Mouse (Mus musculus): ENCODE results near the gene Dgat2. TPM values are rescaled to one million over a fixed set of nuclear protein-coding genes. Genes with fewer than 3 reads are reported as not detected.

Gene Dgat2
- polyA plus RNA-seq, 1 experiment, result 3.0 TPM

DNA sequence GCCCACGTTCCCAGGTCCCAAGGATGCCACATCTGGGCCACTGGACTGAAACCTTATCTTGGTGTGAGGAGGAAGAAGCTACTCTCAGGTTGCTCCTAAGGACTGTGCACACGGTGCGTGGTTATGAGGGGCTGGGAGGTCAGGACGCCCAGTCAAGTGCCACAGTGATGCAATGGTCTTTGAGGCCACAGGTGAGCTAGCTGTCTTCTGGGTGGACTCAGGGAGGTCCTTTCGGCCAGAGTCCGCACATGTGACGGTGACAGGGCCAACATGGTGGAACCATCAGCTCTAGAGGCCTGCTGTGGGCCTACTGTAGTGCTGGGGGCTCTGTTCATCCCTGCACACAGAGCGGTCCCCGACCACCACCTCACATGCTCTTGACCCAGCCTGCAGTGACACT lies 6.9 kb downstream of the Dgat2 start:
- Histone ChIP-seq H3ac (ENCODE audit: control insufficient read depth, insufficient read length, low read depth) (no peak overlapping the region), H3K79me3 (ENCODE audit: low read depth) (no peaks in the 10 kb centered on the region), H3K36me3 (ENCODE audit: control insufficient read depth, insufficient read depth) (no peaks in the 10 kb centered on the region), H3K4me3 (ENCODE audit: insufficient read depth, poor library complexity, severe bottlenecking) (no peak overlapping the region), H3K27me3 (ENCODE audit: control insufficient read depth, insufficient read depth, insufficient read length) (no peaks in the 10 kb centered on the region), H3K79me2 (ENCODE audit: control insufficient read depth, insufficient read depth) (no peaks in the 10 kb centered on the region)
- TF ChIP-seq MAX (IDR thresholded peaks at IDR 0.05), result no peak
- TF ChIP-seq USF1 (IDR thresholded peaks at IDR 0.05; ENCODE audit: low read depth), result no peak
- TF ChIP-seq FOSL1 (IDR thresholded peaks at IDR 0.05; ENCODE audit: insufficient read depth, low read length, poor library complexity, severe bottlenecking), result no peak
- TF ChIP-seq MYOG (IDR thresholded peaks at IDR 0.05; ENCODE audit: control insufficient read depth, extremely low read depth, insufficient read length), result no peak
- no peak for TF ChIP-seq MYOD1 (IDR thresholded peaks at IDR 0.05; ENCODE audit: control insufficient read depth, insufficient read length, low read depth)
- no peak for TF ChIP-seq CEBPB (IDR thresholded peaks at IDR 0.05; ENCODE audit: low read depth)
- no peak for TF ChIP-seq CTCF (IDR thresholded peaks at IDR 0.05; ENCODE audit: control insufficient read depth, insufficient read depth, insufficient read length)

DNA sequence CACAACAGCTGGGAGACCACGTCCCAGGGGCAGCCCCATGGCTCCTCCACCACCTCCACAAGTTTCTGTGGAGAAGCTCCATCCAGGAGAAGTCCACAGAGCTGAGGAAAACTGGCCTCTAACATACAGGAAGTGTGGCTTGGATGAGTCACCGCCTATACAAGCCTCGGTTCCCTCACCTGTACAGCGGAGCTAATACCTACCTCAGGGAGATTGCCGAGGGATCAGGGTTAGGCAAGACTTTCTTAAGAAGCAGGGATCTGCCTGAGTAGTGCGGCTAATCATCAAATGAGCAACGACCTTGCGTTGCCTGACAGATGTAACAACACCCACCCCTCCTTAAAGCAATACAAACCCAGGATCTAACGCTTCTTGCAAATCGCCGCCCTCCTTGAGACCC lies 7.4 kb downstream of the Dgat2 start:
- no peaks in the 10 kb centered on the region for H3K79me2 ChIP-seq (ENCODE audit: control insufficient read depth, insufficient read depth)
- H3K36me3 ChIP-seq (ENCODE audit: control insufficient read depth, insufficient read depth), result no peaks in the 10 kb centered on the region
- no peak overlapping the region for H3ac ChIP-seq (ENCODE audit: control insufficient read depth, insufficient read length, low read depth)
- H3K79me3 ChIP-seq (ENCODE audit: low read depth), result no peaks in the 10 kb centered on the region
- H3K4me3 ChIP-seq (ENCODE audit: insufficient read depth, poor library complexity, severe bottlenecking), result no peak overlapping the region
- TF ChIP-seq MYOG (IDR thresholded peaks at IDR 0.05; ENCODE audit: control insufficient read depth, extremely low read depth, insufficient read length) (no peak), CTCF (IDR thresholded peaks at IDR 0.05; ENCODE audit: control insufficient read depth, insufficient read depth, insufficient read length) (no peak), USF1 (IDR thresholded peaks at IDR 0.05; ENCODE audit: low read depth) (no peak), CEBPB (IDR thresholded peaks at IDR 0.05; ENCODE audit: low read depth) (no peak), FOSL1 (IDR thresholded peaks at IDR 0.05; ENCODE audit: insufficient read depth, low read length, poor library complexity, severe bottlenecking) (no peak), MYOD1 (IDR thresholded peaks at IDR 0.05; ENCODE audit: control insufficient read depth, insufficient read length, low read depth) (no peak), MAX (IDR thresholded peaks at IDR 0.05) (no peak)
- no peaks in the 10 kb centered on the region for H3K27me3 ChIP-seq (ENCODE audit: control insufficient read depth, insufficient read depth, insufficient read length)

DNA sequence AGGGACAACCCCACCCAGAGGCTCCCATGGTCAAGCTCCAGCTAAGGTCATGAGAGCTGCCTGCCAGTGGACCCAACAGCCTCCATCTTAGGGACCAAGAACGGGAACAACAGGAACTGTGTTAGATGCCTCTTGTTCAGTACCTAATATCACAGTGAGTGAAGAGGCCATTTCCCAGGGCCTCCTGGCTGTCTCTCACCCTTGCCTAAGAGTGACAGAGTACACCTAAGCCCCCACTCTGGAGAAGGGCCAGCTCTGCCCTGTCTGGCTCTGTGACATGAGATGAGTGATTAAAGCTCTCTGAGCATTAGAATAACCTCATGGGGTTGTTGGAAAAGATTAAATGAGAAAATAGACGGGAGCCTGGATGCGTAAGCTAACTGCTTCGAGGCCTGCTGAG lies 8.5 kb downstream of the Dgat2 start:
- H3K79me3 ChIP-seq (ENCODE audit: low read depth), result no peaks in the 10 kb centered on the region
- no peaks in the 10 kb centered on the region for H3K79me2 ChIP-seq (ENCODE audit: control insufficient read depth, insufficient read depth)
- no peaks in the 10 kb centered on the region for H3K27me3 ChIP-seq (ENCODE audit: control insufficient read depth, insufficient read depth, insufficient read length)
- no peak overlapping the region for H3ac ChIP-seq (ENCODE audit: control insufficient read depth, insufficient read length, low read depth)
- H3K36me3 ChIP-seq (ENCODE audit: control insufficient read depth, insufficient read depth), result no peaks in the 10 kb centered on the region
- no peak for TF ChIP-seq CTCF (IDR thresholded peaks at IDR 0.05; ENCODE audit: control insufficient read depth, insufficient read depth, insufficient read length)
- TF ChIP-seq USF1 (IDR thresholded peaks at IDR 0.05; ENCODE audit: low read depth), result no peak
- no peak overlapping the region for H3K4me3 ChIP-seq (ENCODE audit: insufficient read depth, poor library complexity, severe bottlenecking)

DNA sequence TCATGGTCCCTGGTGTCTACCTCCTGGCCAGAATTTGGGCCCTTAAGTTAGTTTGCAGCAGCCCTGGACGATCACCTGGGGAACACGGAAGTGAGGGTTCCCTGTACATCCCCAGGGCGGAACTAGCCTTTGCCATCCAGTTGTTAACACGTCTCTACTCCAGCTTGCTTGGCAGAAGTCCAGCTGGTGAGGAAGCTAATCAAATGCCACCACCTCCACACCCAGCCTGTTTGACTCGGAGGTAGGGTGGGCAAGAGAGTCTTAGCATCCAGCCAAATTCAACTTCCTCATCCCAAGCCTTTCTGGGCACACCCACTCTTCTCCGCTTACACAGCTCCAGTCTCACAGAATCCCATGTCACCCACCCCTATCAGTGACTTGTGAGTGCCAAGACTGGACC lies 9.6 kb downstream of the Dgat2 start:
- Histone ChIP-seq H3K79me3 (ENCODE audit: low read depth) (no peaks in the 10 kb centered on the region), H3K27me3 (ENCODE audit: control insufficient read depth, insufficient read depth, insufficient read length) (no peaks in the 10 kb centered on the region), H3ac (ENCODE audit: control insufficient read depth, insufficient read length, low read depth) (no peak overlapping the region), H3K79me2 (ENCODE audit: control insufficient read depth, insufficient read depth) (no peaks in the 10 kb centered on the region), H3K4me3 (ENCODE audit: insufficient read depth, poor library complexity, severe bottlenecking) (no peak overlapping the region), H3K36me3 (ENCODE audit: control insufficient read depth, insufficient read depth) (no peaks in the 10 kb centered on the region)
- no peak for TF ChIP-seq USF1 (IDR thresholded peaks at IDR 0.05; ENCODE audit: low read depth)
- no peak for TF ChIP-seq CTCF (IDR thresholded peaks at IDR 0.05; ENCODE audit: control insufficient read depth, insufficient read depth, insufficient read length)
- no peak for TF ChIP-seq MYOG (IDR thresholded peaks at IDR 0.05; ENCODE audit: control insufficient read depth, extremely low read depth, insufficient read length)
- TF ChIP-seq MYOD1 (IDR thresholded peaks at IDR 0.05; ENCODE audit: control insufficient read depth, insufficient read length, low read depth), result no peak
- no peak for TF ChIP-seq CEBPB (IDR thresholded peaks at IDR 0.05; ENCODE audit: low read depth)
- no peak for TF ChIP-seq MAX (IDR thresholded peaks at IDR 0.05)
- no peak for TF ChIP-seq FOSL1 (IDR thresholded peaks at IDR 0.05; ENCODE audit: insufficient read depth, low read length, poor library complexity, severe bottlenecking)

DNA sequence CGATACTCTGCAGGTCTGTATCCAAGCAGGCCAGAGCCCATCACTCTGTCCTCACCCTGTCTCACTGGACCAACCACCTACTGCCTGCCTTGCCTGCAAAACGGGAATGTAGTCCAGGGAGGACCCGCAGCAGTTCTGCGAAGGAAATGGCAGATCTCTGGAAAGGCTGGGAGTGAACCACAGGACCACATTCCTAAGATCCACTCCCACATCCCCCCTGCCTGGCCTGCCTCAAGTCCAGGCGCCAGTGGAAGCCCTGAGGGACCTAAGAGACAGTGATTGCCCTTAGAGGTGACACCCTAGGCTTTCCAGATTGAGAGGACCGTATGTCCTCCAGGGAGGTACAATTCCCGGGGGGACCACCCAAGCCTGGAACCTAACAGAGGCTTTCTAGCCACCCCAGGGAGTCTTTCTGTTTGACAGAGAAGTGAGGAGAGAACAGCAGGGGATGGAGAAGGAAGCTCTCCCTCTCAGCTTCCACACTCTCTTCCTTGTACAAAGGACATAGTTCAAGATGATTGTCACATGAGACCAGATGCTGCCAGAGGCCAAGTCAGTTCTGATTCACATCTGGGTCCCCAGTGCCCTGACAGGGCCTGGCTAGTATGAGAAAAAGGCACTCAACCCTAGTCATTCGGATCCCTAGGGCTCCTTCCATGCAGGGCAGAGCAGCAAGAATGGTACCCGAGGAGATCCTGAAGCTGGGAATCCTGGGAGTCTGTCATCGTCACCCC lies 10.6 kb downstream of the Dgat2 start:
- Histone ChIP-seq H3K79me3 (ENCODE audit: low read depth) (no peaks in the 10 kb centered on the region), H3ac (ENCODE audit: control insufficient read depth, insufficient read length, low read depth) (no peak overlapping the region), H3K79me2 (ENCODE audit: control insufficient read depth, insufficient read depth) (no peaks in the 10 kb centered on the region), H3K4me3 (ENCODE audit: insufficient read depth, poor library complexity, severe bottlenecking) (no peak overlapping the region), H3K36me3 (ENCODE audit: control insufficient read depth, insufficient read depth) (no peaks in the 10 kb centered on the region), H3K27me3 (ENCODE audit: control insufficient read depth, insufficient read depth, insufficient read length) (no peaks in the 10 kb centered on the region)
- no peak for TF ChIP-seq MYOD1 (IDR thresholded peaks at IDR 0.05; ENCODE audit: control insufficient read depth, insufficient read length, low read depth)
- TF ChIP-seq MAX (IDR thresholded peaks at IDR 0.05), result no peak
- no peak for TF ChIP-seq USF1 (IDR thresholded peaks at IDR 0.05; ENCODE audit: low read depth)
- no peak for TF ChIP-seq FOSL1 (IDR thresholded peaks at IDR 0.05; ENCODE audit: insufficient read depth, low read length, poor library complexity, severe bottlenecking)
- no peak for TF ChIP-seq CTCF (IDR thresholded peaks at IDR 0.05; ENCODE audit: control insufficient read depth, insufficient read depth, insufficient read length)

DNA sequence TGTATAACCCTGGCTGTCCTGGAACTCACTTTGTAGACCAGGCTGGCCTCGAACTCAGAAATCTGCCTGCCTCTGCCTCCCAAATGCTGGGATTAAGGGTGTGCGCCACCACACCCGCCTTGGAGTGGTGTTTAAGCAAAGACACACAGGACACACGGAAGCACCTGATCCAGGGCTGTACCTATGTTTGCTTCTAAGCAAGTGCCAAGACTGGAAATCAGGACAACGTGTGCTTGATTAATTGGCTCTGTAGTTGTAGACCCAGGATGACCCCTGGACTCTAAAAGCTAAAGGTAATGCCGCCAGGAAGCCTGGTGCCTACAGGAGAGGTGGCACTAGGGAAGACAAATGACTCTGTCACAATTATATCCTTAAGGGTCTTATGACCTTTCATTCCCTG lies 12.0 kb downstream of the Dgat2 start:
- H3ac ChIP-seq (ENCODE audit: control insufficient read depth, insufficient read length, low read depth), result no peak overlapping the region
- no peaks in the 10 kb centered on the region for H3K79me3 ChIP-seq (ENCODE audit: low read depth)

More for the DNA sequence above, 12.0 kb downstream of the Dgat2 start:
- Histone ChIP-seq H3K4me3 (ENCODE audit: insufficient read depth, poor library complexity, severe bottlenecking) (no peak overlapping the region), H3K36me3 (ENCODE audit: control insufficient read depth, insufficient read depth) (no peaks in the 10 kb centered on the region), H3K79me2 (ENCODE audit: control insufficient read depth, insufficient read depth) (no peaks in the 10 kb centered on the region), H3K27me3 (ENCODE audit: control insufficient read depth, insufficient read depth, insufficient read length) (no peaks in the 10 kb centered on the region)
- no peak for TF ChIP-seq CTCF (IDR thresholded peaks at IDR 0.05; ENCODE audit: control insufficient read depth, insufficient read depth, insufficient read length)
- TF ChIP-seq MAX (IDR thresholded peaks at IDR 0.05), result no peak
- TF ChIP-seq MYOG (IDR thresholded peaks at IDR 0.05; ENCODE audit: control insufficient read depth, extremely low read depth, insufficient read length), result no peak
- TF ChIP-seq USF1 (IDR thresholded peaks at IDR 0.05; ENCODE audit: low read depth), result no peak
- TF ChIP-seq MYOD1 (IDR thresholded peaks at IDR 0.05; ENCODE audit: control insufficient read depth, insufficient read length, low read depth), result no peak
- no peak for TF ChIP-seq FOSL1 (IDR thresholded peaks at IDR 0.05; ENCODE audit: insufficient read depth, low read length, poor library complexity, severe bottlenecking)
- no peak for TF ChIP-seq CEBPB (IDR thresholded peaks at IDR 0.05; ENCODE audit: low read depth)

All from C2C12 (cell line).